Mouse (Mus musculus): Measurements from ENCODE around the gene Sytl3.

GRCm38 (mm10) chr17:6732665-6733064 lies 73.8 kb downstream of the Sytl3 start:
- TF ChIP-seq CTCF (IDR thresholded peaks at IDR 0.05; ENCODE audit: control insufficient read depth, insufficient read depth, insufficient replicate concordance, low read depth, low read length) (no peak), POLR2A (IDR thresholded peaks at IDR 0.05; ENCODE audit: control insufficient read depth, low read depth, low read length) (no peak)
